Mouse (Mus musculus): ENCODE results near the gene Trp53bp2. TPM values are rescaled to one million over a fixed set of nuclear protein-coding genes. Genes with fewer than 3 reads are reported as not detected.

Trp53bp2 gene
- polyA plus RNA-seq, 2 experiments: 24.0 to 25.9 TPM

DNA sequence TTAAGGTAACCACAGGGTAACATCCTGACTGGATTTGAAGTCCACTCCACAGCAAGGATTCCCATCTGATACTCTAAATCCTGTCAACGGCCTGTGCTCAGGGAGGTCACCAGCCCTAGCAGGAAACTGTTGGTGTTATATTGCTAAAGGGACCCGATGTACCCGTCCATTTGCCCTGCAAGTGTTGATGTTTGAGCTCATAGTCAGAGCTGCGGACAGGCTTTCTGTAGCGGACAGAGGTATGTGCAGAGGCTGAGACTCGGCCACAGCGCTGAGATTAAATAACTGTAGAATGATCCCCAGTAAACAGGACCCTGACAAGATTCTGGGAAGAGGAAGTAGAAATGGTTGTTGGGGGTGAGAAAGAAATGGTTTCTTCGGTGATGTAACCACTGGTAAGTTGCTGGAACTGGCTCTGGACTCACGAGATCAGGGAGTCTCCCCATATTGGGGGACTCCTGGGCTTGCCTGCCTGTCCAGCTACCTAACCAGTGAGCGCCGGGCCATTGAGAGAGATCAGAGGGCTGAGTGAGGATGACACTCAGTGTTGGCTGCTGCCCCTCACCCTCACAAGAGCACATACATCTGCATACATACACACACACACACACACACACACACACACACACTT is 30.7 kb upstream of the Trp53bp2 start:
- no peaks in the 10 kb centered on the region for H3K27me3 ChIP-seq (ENCODE audit: control insufficient read depth, insufficient read depth, low read length)
- WGBS: 79% methylated on average over 11 of the region's 11 CpGs

DNA sequence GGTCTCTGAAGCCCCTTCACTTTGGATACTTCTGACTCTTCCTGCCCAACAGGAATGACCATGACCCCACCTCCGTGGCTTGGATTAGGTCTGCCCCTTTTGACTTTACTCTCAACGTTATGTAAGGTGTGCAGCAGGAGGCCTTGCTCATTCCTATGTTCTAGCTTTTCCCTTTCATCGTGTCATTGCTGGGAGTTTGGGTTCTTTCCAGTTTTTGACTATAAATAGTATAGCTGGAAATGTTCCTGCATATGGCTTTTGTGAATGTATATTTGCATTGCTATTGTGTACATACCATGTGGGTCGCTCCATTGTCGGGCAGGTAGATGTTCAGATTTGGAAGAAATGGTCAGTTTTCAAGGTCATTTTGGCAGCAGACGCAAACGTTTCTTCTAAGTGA is 30.1 kb upstream of the Trp53bp2 start:
- Histone ChIP-seq H3K9me3 (ENCODE audit: control insufficient read depth, low read length) (no peaks in the 10 kb centered on the region), H3K27ac (replicated peaks; ENCODE audit: low read depth, low read length) (no peak overlapping the region), H3K9ac (ENCODE audit: low read depth, low read length, severe bottlenecking) (no peak overlapping the region), H3K4me3 (replicated peaks; ENCODE audit: low read length) (no peak overlapping the region), H3K27me3 (ENCODE audit: control insufficient read depth, insufficient read depth, low read length) (no peaks in the 10 kb centered on the region), H3K36me3 (ENCODE audit: control insufficient read depth, insufficient read depth, low read length) (no peaks in the 10 kb centered on the region), H3K4me1 (ENCODE audit: control insufficient read depth, insufficient read depth, low read length) (peaks cover 3% of the 10 kb centered on the region; the same call in 1 of the 2 replicates), H3K4me2 (replicated peaks; ENCODE audit: low read depth, low read length, severe bottlenecking) (no peak overlapping the region)
- TF ChIP-seq POLR2A (IDR thresholded peaks at IDR 0.05; ENCODE audit: borderline replicate concordance, extremely low read depth, insufficient read depth, insufficient read length): no peak
- ATAC-seq (ENCODE audit: low FRiP score, low read depth) (no peak), DNase-seq (ENCODE audit: low spot score) (no peak)
- 80% methylated on average over 7 of the region's 7 CpGs for WGBS

More for the DNA sequence above, 30.7 kb upstream of the Trp53bp2 start:
- DNase-seq (ENCODE audit: low spot score) (no peak), ATAC-seq (ENCODE audit: low FRiP score, low read depth) (no peak)
- Histone ChIP-seq H3K9ac (ENCODE audit: low read depth, low read length, severe bottlenecking) (no peak overlapping the region), H3K36me3 (ENCODE audit: control insufficient read depth, insufficient read depth, low read length) (no peaks in the 10 kb centered on the region), H3K9me3 (ENCODE audit: control insufficient read depth, low read length) (no peaks in the 10 kb centered on the region), H3K4me3 (replicated peaks; ENCODE audit: low read length) (no peak overlapping the region), H3K27ac (replicated peaks; ENCODE audit: low read depth, low read length) (no peak overlapping the region), H3K4me1 (ENCODE audit: control insufficient read depth, insufficient read depth, low read length) (peaks cover 3% of the 10 kb centered on the region; the same call in 1 of the 2 replicates), H3K4me2 (replicated peaks; ENCODE audit: low read depth, low read length, severe bottlenecking) (no peak overlapping the region)
- no peak for TF ChIP-seq POLR2A (IDR thresholded peaks at IDR 0.05; ENCODE audit: borderline replicate concordance, extremely low read depth, insufficient read depth, insufficient read length)

DNA sequence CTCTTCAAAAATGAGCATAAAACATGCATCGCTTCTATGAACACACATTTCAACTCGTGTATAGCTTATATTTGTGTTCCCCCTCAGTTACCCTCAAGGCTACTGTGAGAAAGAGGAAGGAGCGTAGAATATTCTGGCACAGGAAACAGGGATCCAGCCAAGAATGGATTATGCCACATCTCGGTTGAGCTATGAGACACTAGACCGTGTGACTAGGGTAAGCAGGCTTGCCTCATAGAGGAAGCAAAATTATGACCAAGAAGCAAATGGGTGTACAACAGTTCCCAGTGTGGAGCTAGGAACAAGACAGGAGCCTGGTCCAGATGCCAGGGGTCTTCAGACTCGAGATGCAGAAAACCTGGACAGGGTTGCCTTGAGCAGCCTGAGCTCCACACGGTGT is 28.3 kb upstream of the Trp53bp2 start:
- 83% methylated on average over 7 of the region's 7 CpGs for WGBS
- ATAC-seq (ENCODE audit: low FRiP score, low read depth) (no peak), DNase-seq (ENCODE audit: low spot score) (no peak)
- Histone ChIP-seq H3K4me3 (replicated peaks; ENCODE audit: low read length) (no peak overlapping the region), H3K36me3 (ENCODE audit: control insufficient read depth, insufficient read depth, low read length) (no peaks in the 10 kb centered on the region), H3K27ac (replicated peaks; ENCODE audit: low read depth, low read length) (no peak overlapping the region), H3K27me3 (ENCODE audit: control insufficient read depth, insufficient read depth, low read length) (no peaks in the 10 kb centered on the region), H3K9me3 (ENCODE audit: control insufficient read depth, low read length) (no peaks in the 10 kb centered on the region), H3K4me1 (ENCODE audit: control insufficient read depth, insufficient read depth, low read length) (peaks cover 3% of the 10 kb centered on the region; the same call in 1 of the 2 replicates), H3K4me2 (replicated peaks; ENCODE audit: low read depth, low read length, severe bottlenecking) (no peak overlapping the region), H3K9ac (ENCODE audit: low read depth, low read length, severe bottlenecking) (no peak overlapping the region)
- TF ChIP-seq POLR2A (IDR thresholded peaks at IDR 0.05; ENCODE audit: borderline replicate concordance, extremely low read depth, insufficient read depth, insufficient read length): no peak

DNA sequence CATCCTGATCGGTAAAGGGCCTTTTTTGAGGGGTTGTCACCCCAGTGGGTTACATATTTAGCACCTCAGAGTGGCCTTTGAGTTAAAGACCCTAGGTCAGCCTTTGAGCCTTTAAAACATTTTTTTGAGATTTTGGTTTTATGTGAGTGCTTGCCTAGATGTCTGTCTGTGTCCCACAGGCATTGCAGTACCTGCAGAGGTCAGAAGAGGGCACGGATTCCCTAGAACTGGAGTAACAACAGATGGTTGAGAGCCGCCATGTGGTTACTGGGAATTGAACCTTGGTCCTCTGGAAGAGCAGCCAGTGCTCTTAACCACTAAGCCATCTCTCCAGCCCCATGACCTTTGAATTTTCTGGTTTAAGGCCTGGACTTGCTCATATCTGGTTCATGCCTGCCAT is 27.6 kb upstream of the Trp53bp2 start:
- Histone ChIP-seq H3K4me1 (ENCODE audit: control insufficient read depth, insufficient read depth, low read length) (peaks cover 2% of the 10 kb centered on the region; the same call in 1 of the 2 replicates), H3K9ac (ENCODE audit: low read depth, low read length, severe bottlenecking) (no peak overlapping the region), H3K27me3 (ENCODE audit: control insufficient read depth, insufficient read depth, low read length) (no peaks in the 10 kb centered on the region), H3K4me3 (replicated peaks; ENCODE audit: low read length) (no peak overlapping the region), H3K4me2 (replicated peaks; ENCODE audit: low read depth, low read length, severe bottlenecking) (no peak overlapping the region), H3K9me3 (ENCODE audit: control insufficient read depth, low read length) (no peaks in the 10 kb centered on the region), H3K27ac (replicated peaks; ENCODE audit: low read depth, low read length) (no peak overlapping the region), H3K36me3 (ENCODE audit: control insufficient read depth, insufficient read depth, low read length) (no peaks in the 10 kb centered on the region)
- ATAC-seq (ENCODE audit: low FRiP score, low read depth) (no peak), DNase-seq (ENCODE audit: low spot score) (no peak)
- 73% methylated on average over 3 of the region's 3 CpGs for WGBS
- no peak for TF ChIP-seq POLR2A (IDR thresholded peaks at IDR 0.05; ENCODE audit: borderline replicate concordance, extremely low read depth, insufficient read depth, insufficient read length)

DNA sequence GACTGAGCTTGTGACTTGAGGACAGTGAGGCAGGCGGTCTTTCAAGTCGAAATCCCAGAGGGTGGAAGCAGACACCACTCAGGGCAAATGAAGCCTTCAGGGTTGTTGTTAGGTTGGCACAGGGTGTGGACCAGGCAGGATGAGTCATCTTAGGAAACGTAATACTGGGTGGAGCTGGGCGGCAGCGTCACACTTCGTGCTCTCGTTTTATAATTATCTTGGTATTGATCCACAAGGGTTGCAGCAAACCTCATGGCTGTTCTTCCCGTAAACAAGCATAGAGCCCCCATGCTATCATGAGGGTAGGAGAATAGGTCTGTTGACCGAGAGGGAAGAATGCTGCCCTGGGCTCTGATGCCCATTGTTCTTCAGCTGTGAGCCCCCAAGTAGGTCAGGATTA is 25.9 kb upstream of the Trp53bp2 start:
- DNase-seq (ENCODE audit: low spot score) (no peak), ATAC-seq (ENCODE audit: low FRiP score, low read depth) (no peak)
- H3K36me3 ChIP-seq (ENCODE audit: control insufficient read depth, insufficient read depth, low read length): no peaks in the 10 kb centered on the region
- no peak overlapping the region for H3K4me3 ChIP-seq (replicated peaks; ENCODE audit: low read length)
- H3K9me3 ChIP-seq (ENCODE audit: control insufficient read depth, low read length): no peaks in the 10 kb centered on the region
- no peak for TF ChIP-seq POLR2A (IDR thresholded peaks at IDR 0.05; ENCODE audit: borderline replicate concordance, extremely low read depth, insufficient read depth, insufficient read length)
- H3K27me3 ChIP-seq (ENCODE audit: control insufficient read depth, insufficient read depth, low read length): no peaks in the 10 kb centered on the region
- H3K4me2 ChIP-seq (replicated peaks; ENCODE audit: low read depth, low read length, severe bottlenecking): no peak overlapping the region
- no peak overlapping the region for H3K9ac ChIP-seq (ENCODE audit: low read depth, low read length, severe bottlenecking)
- H3K27ac ChIP-seq (replicated peaks; ENCODE audit: low read depth, low read length): no peak overlapping the region
- no peaks in the 10 kb centered on the region for H3K4me1 ChIP-seq (ENCODE audit: control insufficient read depth, insufficient read depth, low read length)
- WGBS: 75% methylated on average over 9 of the region's 9 CpGs

All from limb, embryonic 14.5 days (tissue).